Mouse (Mus musculus): ENCODE data around the gene Cacfd1.

DNA sequence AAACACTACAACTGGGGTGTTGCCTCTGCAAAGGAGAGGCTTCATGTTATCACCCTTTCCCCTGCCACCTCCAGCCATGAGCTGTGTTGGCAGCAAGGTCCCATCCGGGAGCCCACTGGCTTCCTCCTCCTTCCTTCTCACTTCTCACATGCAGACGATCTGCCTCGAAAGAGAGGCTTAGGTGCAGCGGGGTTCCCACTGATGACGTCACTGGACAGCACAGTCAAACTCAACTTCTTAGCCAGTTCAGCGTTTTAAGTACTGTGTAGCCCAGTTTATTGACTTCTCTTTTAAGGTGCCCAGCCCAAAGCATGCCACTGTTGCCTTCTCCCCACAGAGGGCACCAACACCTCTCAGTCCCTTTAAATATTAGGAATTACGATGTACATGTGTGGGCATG is 2.0 kb upstream of the Cacfd1 start:
- no peak for TF ChIP-seq CEBPB (IDR thresholded peaks at IDR 0.05; ENCODE audit: insufficient read depth, poor library complexity, severe bottlenecking)
- no peak for TF ChIP-seq TCF3 (IDR thresholded peaks at IDR 0.05; ENCODE audit: insufficient read length, low read depth)
- TF ChIP-seq POLR2A (IDR thresholded peaks at IDR 0.05; ENCODE audit: insufficient read length, low read depth): no peak
- TF ChIP-seq E2F4 (IDR thresholded peaks at IDR 0.05; ENCODE audit: insufficient read depth): no peak
- no peak for TF ChIP-seq MYOG (IDR thresholded peaks at IDR 0.05; ENCODE audit: control insufficient read depth in 1 of 3, insufficient read depth in 1 of 3, insufficient read length in 2 of 3, low read depth in 2 of 3)

All from myocyte (in vitro differentiated cells).